In genomic region chr4:41679291-41679690, GRCm38 (mm10) we compare ENCODE assay signal across 15 mouse cellular contexts. TPM values are rescaled to one million over a fixed set of nuclear protein-coding genes. Genes with fewer than 3 reads are reported as not detected.
A peak's percentile ranks its signal among the peaks of the same experiment; 100 is the strongest.
DNase-seq lines count a peak whose midpoint lies in the region; ATAC-seq and TF ChIP-seq lines count a peak whose summit lies in the region.
"Had no signal": no experiment of that assay in that cellular context is flagged by ENCODE, and none has a peak within 500 bp of the region (broad histone marks: within the 10 kb centered on the region; RNA-seq: fewer than 3 reads in every experiment).

No protein-coding gene starts in this region.

- no peak; the same call in 1 of the 2 replicates for ATAC-seq in heart, embryonic 11.5 days (replicated peaks; ENCODE audit: insufficient number of reproducible peaks, low FRiP score, low TSS enrichment)
- ATAC-seq in lung, embryonic 14.5 days (ENCODE audit: insufficient read depth) = peak; percentile 29; the same call in 1 of the 2 replicates
- ATAC-seq in forebrain, embryonic 14.5 days = no peak
- no peak for ATAC-seq in neural tube, embryonic 14.5 days (ENCODE audit: low read depth)
- ATAC-seq: CD4-positive, CD25-positive, alpha-beta regulatory T cell, adult 4 months had no signal

- H3K27me3 ChIP-seq in heart, embryonic 11.5 days (ENCODE audit: control insufficient read depth, insufficient read depth, low read length) = peaks cover 13% of the 10 kb centered on the region
- peaks cover 2% of the 10 kb centered on the region; the same call in 1 of the 2 replicates for H3K27me3 ChIP-seq in lung, embryonic 14.5 days (ENCODE audit: insufficient read depth, low read length)
- no peaks in the 10 kb centered on the region for H3K27me3 ChIP-seq in forebrain, embryonic 14.5 days (replicated peaks; ENCODE audit: control insufficient read depth, insufficient read depth, low read length)
- H3K27me3 ChIP-seq in neural tube, embryonic 14.5 days (ENCODE audit: control insufficient read depth, insufficient read depth, low read length) = no peaks in the 10 kb centered on the region

- H3K27ac ChIP-seq in heart, embryonic 11.5 days (ENCODE audit: low read depth, low read length) = no peak overlapping the region
- H3K27ac ChIP-seq in lung, embryonic 14.5 days (ENCODE audit: low read depth) = peak overlapping the region; percentile 5
- peak overlapping the region; percentile 39; the same call in 1 of the 2 replicates for H3K27ac ChIP-seq in forebrain, embryonic 14.5 days (ENCODE audit: low read depth, low read length)
- peak overlapping the region; percentile 1; the same call in 1 of the 2 replicates for H3K27ac ChIP-seq in neural tube, embryonic 14.5 days (ENCODE audit: low read depth, low read length)
- H3K27ac ChIP-seq: layer of hippocampus, adult 2 months; liver, embryonic 13.5 days had no signal

- H3K9ac ChIP-seq in heart, embryonic 11.5 days (ENCODE audit: low read depth, low read length) = 0 out of 2 replicates have a peak overlapping the region, but pooled peaks have one; percentile 31
- 0 out of 2 replicates have a peak overlapping the region, but pooled peaks have one; percentile 24 for H3K9ac ChIP-seq in lung, embryonic 14.5 days
- H3K9ac ChIP-seq in forebrain, embryonic 14.5 days (ENCODE audit: low read length) = 0 out of 2 replicates have a peak overlapping the region, but pooled peaks have one; percentile 1
- H3K9ac ChIP-seq in neural tube, embryonic 14.5 days (replicated peaks; ENCODE audit: low read depth, low read length) = no peak overlapping the region
- H3K9ac ChIP-seq: liver, embryonic 13.5 days had no signal

- DNase-seq in heart, postnatal 25 days (ENCODE audit: low spot score) = no peak
- DNase-seq in lung, embryonic 14.5 days = peak; percentile 55
- DNase-seq in lung, postnatal 4 days = no peak
- DNase-seq in forebrain, embryonic 14.5 days (ENCODE audit: low spot score) = no peak
- DNase-seq in right cerebral cortex, adult 18-20 months = no peak
- no peak for DNase-seq in adrenal gland, adult 2 months
- DNase-seq: adrenal gland, postnatal 25 days; cerebellum, postnatal 36 days; liver, embryonic 13.5 days; right cerebral cortex, postnatal 14 days; thymus, adult 18-20 months had no signal

- H3K9me3 ChIP-seq in heart, embryonic 11.5 days (replicated peaks; ENCODE audit: control insufficient read depth, low read length) = no peaks in the 10 kb centered on the region
- H3K9me3 ChIP-seq in lung, embryonic 14.5 days (ENCODE audit: low read depth, low read length) = no peaks in the 10 kb centered on the region
- H3K9me3 ChIP-seq in forebrain, embryonic 14.5 days (replicated peaks; ENCODE audit: control insufficient read depth, low read length) = no peaks in the 10 kb centered on the region
- H3K9me3 ChIP-seq in neural tube, embryonic 14.5 days (ENCODE audit: control insufficient read depth, low read length) = no peaks in the 10 kb centered on the region
- H3K9me3 ChIP-seq: liver, embryonic 13.5 days had no signal

- H3K4me3 ChIP-seq in heart, embryonic 11.5 days (ENCODE audit: low read depth, low read length) = no peak overlapping the region
- H3K4me3 ChIP-seq in lung, embryonic 14.5 days (ENCODE audit: low read depth, low read length) = no peak overlapping the region
- H3K4me3 ChIP-seq in forebrain, embryonic 14.5 days (ENCODE audit: low read depth, low read length) = no peak overlapping the region
- H3K4me3 ChIP-seq in neural tube, embryonic 14.5 days (ENCODE audit: low read depth, low read length) = no peak overlapping the region
- H3K4me3 ChIP-seq: layer of hippocampus, adult 2 months; liver, embryonic 13.5 days had no signal

- H3K4me1 ChIP-seq in heart, embryonic 11.5 days (ENCODE audit: control insufficient read depth, insufficient read depth, low read length) = peaks cover 49% of the 10 kb centered on the region
- H3K4me1 ChIP-seq in lung, embryonic 14.5 days (ENCODE audit: insufficient read depth) = peaks cover 44% of the 10 kb centered on the region
- peaks cover 68% of the 10 kb centered on the region for H3K4me1 ChIP-seq in forebrain, embryonic 14.5 days (ENCODE audit: control insufficient read depth, insufficient read depth, low read length)
- H3K4me1 ChIP-seq in neural tube, embryonic 14.5 days (ENCODE audit: control insufficient read depth, insufficient read depth, low read length) = peaks cover 38% of the 10 kb centered on the region
- H3K4me1 ChIP-seq: liver, embryonic 13.5 days had no signal

- 48% methylated on average over 2 of the region's 2 CpGs for WGBS in heart, embryonic 11.5 days (ENCODE audit: insufficient replicate concordance)
- WGBS in lung, embryonic 14.5 days = 30% methylated on average over 1 of the region's 2 CpGs
- 33% methylated on average over 1 of the region's 2 CpGs for WGBS in forebrain, embryonic 14.5 days
- 38% methylated on average over 1 of the region's 2 CpGs for WGBS in neural tube, embryonic 14.5 days

- no peak overlapping the region for H3K4me2 ChIP-seq in heart, embryonic 11.5 days
- no peak overlapping the region for H3K4me2 ChIP-seq in lung, embryonic 14.5 days
- H3K4me2 ChIP-seq in forebrain, embryonic 14.5 days (ENCODE audit: low read length) = no peak overlapping the region
- no peak overlapping the region for H3K4me2 ChIP-seq in neural tube, embryonic 14.5 days (ENCODE audit: low read depth, low read length)
- H3K4me2 ChIP-seq: liver, embryonic 13.5 days had no signal

- no peaks in the 10 kb centered on the region for H3K36me3 ChIP-seq in heart, embryonic 11.5 days (ENCODE audit: control insufficient read depth, insufficient read depth, low read length)
- 0 out of 2 replicates have a peak, but pooled peaks cover 2% of the 10 kb centered on the region for H3K36me3 ChIP-seq in lung, embryonic 14.5 days (ENCODE audit: insufficient read depth)
- H3K36me3 ChIP-seq in forebrain, embryonic 14.5 days (ENCODE audit: control insufficient read depth, insufficient read depth, low read length) = peaks cover 11% of the 10 kb centered on the region; the same call in 1 of the 2 replicates
- H3K36me3 ChIP-seq in neural tube, embryonic 14.5 days (ENCODE audit: control insufficient read depth, insufficient read depth, low read length) = no peaks in the 10 kb centered on the region
- H3K36me3 ChIP-seq: liver, embryonic 13.5 days had no signal

- intact Hi-C loops in heart, postnatal 25 days (cut with DNase I) = no loop called here

- no peak for TF ChIP-seq CTCF in lung, embryonic 14.5 days (IDR thresholded peaks at IDR 0.05; ENCODE audit: low read depth)

RNA-seq across cellular contexts. Expression of gene Cntfr, which starts 17.6 kb away (rescaled TPM):
- 4.1 and 4.3 TPM in 2 replicates for polyA plus RNA-seq in heart, embryonic 11.5 days (2014; fragmentation: Nextera tagmentation; extraction: Ambion mirVana)
- 1 to 10 TPM; 4.2 to 5.1 TPM for total RNA-seq in heart, postnatal 25 days (2021)
- polyA plus RNA-seq in lung, embryonic 14.5 days (2014; fragmentation: Nextera tagmentation; extraction: Ambion mirVana) = 8.2 and 9.6 TPM in 2 replicates
- 12.6 and 12.7 TPM in 2 replicates for polyA plus RNA-seq in forebrain, embryonic 14.5 days (2014; fragmentation: Nextera tagmentation; extraction: Ambion mirVana)
- 15.6 and 19.9 TPM in 2 replicates for polyA plus RNA-seq in neural tube, embryonic 14.5 days (2014; fragmentation: Nextera tagmentation; extraction: Ambion mirVana)
- 10 to 100 TPM; 37.6 to 62.3 TPM for total RNA-seq in adrenal gland, adult 2 months (2021)
- 70.6 and 72.3 TPM in 2 replicates for polyA plus RNA-seq in adrenal gland, adult 2 months (2012; rRNA removed)
- polyA plus RNA-seq: CD4-positive, CD25-positive, alpha-beta regulatory T cell, adult 4 months had no signal

RNA-seq across cellular contexts. Expression of gene Il11ra1, which starts 20.5 kb away (rescaled TPM):
- polyA plus RNA-seq in heart, embryonic 11.5 days (2014; fragmentation: Nextera tagmentation; extraction: Ambion mirVana) = 128 and 137 TPM in 2 replicates
- 10 to 100 TPM; 74.2 to 87.4 TPM for total RNA-seq in heart, postnatal 25 days (2021)
- polyA plus RNA-seq in lung, embryonic 14.5 days (2014; fragmentation: Nextera tagmentation; extraction: Ambion mirVana) = 111 and 129 TPM in 2 replicates
- 23.9 and 24.3 TPM in 2 replicates for polyA plus RNA-seq in forebrain, embryonic 14.5 days (2014; fragmentation: Nextera tagmentation; extraction: Ambion mirVana)
- 26.2 and 47.2 TPM in 2 replicates for polyA plus RNA-seq in neural tube, embryonic 14.5 days (2014; fragmentation: Nextera tagmentation; extraction: Ambion mirVana)
- total RNA-seq in adrenal gland, adult 2 months (2021) = 10 to 100 TPM; 53.0 to 90.8 TPM
- 198 and 290 TPM in 2 replicates for polyA plus RNA-seq in adrenal gland, adult 2 months (2012; rRNA removed)

RNA-seq across cellular contexts. Expression of gene Rpp25l, which starts 34.0 kb away (rescaled TPM):
- polyA plus RNA-seq in heart, embryonic 11.5 days (2014; fragmentation: Nextera tagmentation; extraction: Ambion mirVana) = 50.2 and 51.6 TPM in 2 replicates
- 10 to 100 TPM; 30.5 to 32.0 TPM for total RNA-seq in heart, postnatal 25 days (2021)
- 87.1 and 90.3 TPM in 2 replicates for polyA plus RNA-seq in lung, embryonic 14.5 days (2014; fragmentation: Nextera tagmentation; extraction: Ambion mirVana)
- polyA plus RNA-seq in forebrain, embryonic 14.5 days (2014; fragmentation: Nextera tagmentation; extraction: Ambion mirVana) = 72.2 and 83.3 TPM in 2 replicates
- 61.3 and 65.5 TPM in 2 replicates for polyA plus RNA-seq in neural tube, embryonic 14.5 days (2014; fragmentation: Nextera tagmentation; extraction: Ambion mirVana)
- total RNA-seq in adrenal gland, adult 2 months (2021) = 10 to 100 TPM; 31.0 to 38.6 TPM
- polyA plus RNA-seq in adrenal gland, adult 2 months (2012; rRNA removed) = 61.9 and 70.1 TPM in 2 replicates

RNA-seq across cellular contexts. Expression of gene Enho, which starts 39.2 kb away (rescaled TPM):
- polyA plus RNA-seq in heart, embryonic 11.5 days (2014; fragmentation: Nextera tagmentation; extraction: Ambion mirVana) = 4.1 and 4.7 TPM in 2 replicates
- 1 to 10 TPM; 8.0 to 8.8 TPM for total RNA-seq in heart, postnatal 25 days (2021)
- 11.5 and 15.4 TPM in 2 replicates for polyA plus RNA-seq in lung, embryonic 14.5 days (2014; fragmentation: Nextera tagmentation; extraction: Ambion mirVana)
- 64.7 and 73.9 TPM in 2 replicates for polyA plus RNA-seq in forebrain, embryonic 14.5 days (2014; fragmentation: Nextera tagmentation; extraction: Ambion mirVana)
- polyA plus RNA-seq in neural tube, embryonic 14.5 days (2014; fragmentation: Nextera tagmentation; extraction: Ambion mirVana) = 109 and 134 TPM in 2 replicates
- total RNA-seq in adrenal gland, adult 2 months (2021) = 1 to 10 TPM; 2.9 to 4.6 TPM
- polyA plus RNA-seq in adrenal gland, adult 2 months (2012; rRNA removed) = 13.2 and 20.9 TPM in 2 replicates
- polyA plus RNA-seq: CD4-positive, CD25-positive, alpha-beta regulatory T cell, adult 4 months had no signal

RNA-seq across cellular contexts. Expression of gene Dctn3, which starts 43.7 kb away (rescaled TPM):
- polyA plus RNA-seq in heart, embryonic 11.5 days (2014; fragmentation: Nextera tagmentation; extraction: Ambion mirVana) = 120 and 126 TPM in 2 replicates
- total RNA-seq in heart, postnatal 25 days (2021) = 10 to 100 TPM; 74.8 to 79.9 TPM
- polyA plus RNA-seq in lung, embryonic 14.5 days (2014; fragmentation: Nextera tagmentation; extraction: Ambion mirVana) = 103 and 106 TPM in 2 replicates
- polyA plus RNA-seq in forebrain, embryonic 14.5 days (2014; fragmentation: Nextera tagmentation; extraction: Ambion mirVana) = 301 and 330 TPM in 2 replicates
- 259 and 281 TPM in 2 replicates for polyA plus RNA-seq in neural tube, embryonic 14.5 days (2014; fragmentation: Nextera tagmentation; extraction: Ambion mirVana)
- total RNA-seq in adrenal gland, adult 2 months (2021) = 100 to 1,000 TPM; 105 to 128 TPM
- polyA plus RNA-seq in adrenal gland, adult 2 months (2012; rRNA removed) = 51.7 and 60.7 TPM in 2 replicates
